Mouse (Mus musculus): ENCODE results near the gene Gm21209. TPM values are rescaled to one million over a fixed set of nuclear protein-coding genes. Genes with fewer than 3 reads are reported as not detected.
"Not testable (repeated sequence)": the region's sequence is repeated elsewhere in the genome, so short reads cannot be mapped to it uniquely, and the experiment has no call there.

Gene Gm21209
- total RNA-seq (2021) = not detected

DNA sequence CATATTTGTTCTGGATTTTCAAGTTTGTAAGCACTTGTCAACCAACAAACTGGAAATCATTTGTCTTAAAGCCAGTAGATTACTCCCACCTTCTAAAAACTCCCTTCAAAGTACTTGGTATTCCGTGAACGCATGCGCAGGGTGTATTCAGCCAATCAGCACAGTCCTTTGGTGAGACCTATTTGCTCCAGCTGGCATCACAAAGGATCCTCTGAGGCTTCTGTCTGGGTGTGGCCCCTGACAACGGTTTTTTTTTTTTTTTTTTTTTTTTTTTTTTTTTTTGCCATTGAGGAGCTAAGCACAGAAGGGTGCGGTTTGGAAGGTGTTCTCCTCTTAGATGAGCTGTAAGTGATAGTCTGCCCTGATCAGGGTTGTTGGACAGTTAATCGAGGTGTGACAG, at the start of gene Gm21209:
TSS of gene Gm21209 (plus strand) at position 301 of the 400 bp plus-strand sequence.
- intact Hi-C loops (cut with DNase I); DNase-seq (ENCODE audit: extremely low spot score in 1 of 2, low spot score in 2 of 2): not testable (repeated sequence)
